Mouse (Mus musculus) liver (tissue): ENCODE measurements at regions not wholly inside any gene's neighbourhood (a gene's known extent, or its start where the extent isn't known, plus 50 kb on each side); places are given as distances from the start of the nearest gene placed in this dataset.

Experiments used
- DNase-seq: peaks from one replicate; pipeline ENCODE4 v3.0.0-alpha.2; 2020; ENCODE audit warnings: mixed read lengths

DNA sequence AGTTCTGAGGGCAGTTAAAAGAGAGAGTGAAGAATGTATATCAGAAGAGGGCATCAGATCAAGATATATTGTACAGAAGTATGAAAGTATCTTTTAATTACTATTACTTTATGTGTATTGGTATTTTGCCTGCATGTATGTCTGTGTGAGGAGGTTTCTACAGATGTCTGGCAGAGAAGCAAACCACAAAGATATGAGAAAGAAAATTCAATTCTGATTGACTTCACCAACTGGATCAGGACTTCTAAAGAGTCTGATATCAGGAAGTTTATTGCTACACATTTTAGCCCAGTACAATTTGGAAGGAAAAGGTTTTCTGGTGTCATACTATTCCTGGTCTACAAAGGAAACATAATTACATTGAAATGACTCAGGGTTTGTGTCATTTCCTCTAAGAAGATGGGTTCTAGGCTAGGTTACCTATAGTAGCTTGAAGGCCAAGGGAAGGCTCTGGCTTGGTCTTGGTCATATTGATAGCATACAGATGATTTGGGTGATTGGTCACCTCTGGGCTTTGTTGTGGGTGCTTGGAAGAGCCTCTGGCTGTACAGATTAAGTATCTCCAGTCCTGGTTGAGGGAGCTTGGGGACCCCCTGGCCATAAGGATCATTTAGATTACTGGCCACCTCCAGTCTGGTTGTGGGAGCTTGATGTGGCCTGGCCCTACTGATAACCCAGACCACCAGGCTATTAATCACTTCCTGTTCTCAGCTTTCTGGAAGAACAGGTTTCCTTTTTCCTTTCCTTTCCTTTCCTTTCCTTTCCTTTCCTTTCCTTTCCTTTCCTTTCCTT lies 275.1 kb upstream of the Pkn2 start:
- no peak for DNase-seq

DNA sequence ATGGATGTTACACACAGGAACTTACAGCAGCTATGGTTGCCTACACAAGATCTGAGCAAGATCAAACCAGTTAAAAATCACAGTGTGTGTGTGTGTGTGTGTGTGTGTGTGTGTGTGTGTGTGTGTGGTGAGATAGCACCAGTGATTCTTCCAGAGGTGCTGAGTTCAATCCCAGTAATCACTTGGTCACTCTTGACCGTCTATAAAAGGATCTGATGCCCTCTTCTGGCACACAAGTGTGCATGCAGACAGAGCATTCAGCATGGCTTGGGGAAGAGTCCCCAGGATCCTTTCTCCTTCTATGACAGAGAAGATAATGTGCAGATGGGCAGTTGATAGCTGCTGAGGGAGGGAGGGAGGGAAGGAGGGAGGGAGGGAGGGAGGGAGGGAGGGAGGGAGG lies 274.4 kb upstream of the Pkn2 start:
- no peak for DNase-seq

DNA sequence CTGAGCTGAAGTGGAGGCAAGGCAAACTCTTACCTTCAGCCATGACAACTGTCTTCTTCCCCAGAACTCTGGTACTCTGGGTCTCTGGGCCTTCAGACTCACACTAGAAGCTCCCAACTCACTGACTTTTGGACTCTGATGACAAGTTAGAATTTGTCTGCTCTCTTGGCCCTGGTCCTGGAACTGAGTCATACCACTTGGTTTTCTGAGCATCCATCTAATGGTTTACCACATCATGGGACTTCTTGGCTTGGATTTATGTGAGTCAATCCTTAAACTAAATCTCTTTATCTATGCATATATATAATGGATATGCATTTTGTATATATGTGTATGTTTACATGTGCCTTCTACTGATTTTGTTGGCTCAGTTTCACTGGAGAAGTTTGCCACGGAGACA lies 273.8 kb upstream of the Pkn2 start:
- DNase-seq, result no peak

DNA sequence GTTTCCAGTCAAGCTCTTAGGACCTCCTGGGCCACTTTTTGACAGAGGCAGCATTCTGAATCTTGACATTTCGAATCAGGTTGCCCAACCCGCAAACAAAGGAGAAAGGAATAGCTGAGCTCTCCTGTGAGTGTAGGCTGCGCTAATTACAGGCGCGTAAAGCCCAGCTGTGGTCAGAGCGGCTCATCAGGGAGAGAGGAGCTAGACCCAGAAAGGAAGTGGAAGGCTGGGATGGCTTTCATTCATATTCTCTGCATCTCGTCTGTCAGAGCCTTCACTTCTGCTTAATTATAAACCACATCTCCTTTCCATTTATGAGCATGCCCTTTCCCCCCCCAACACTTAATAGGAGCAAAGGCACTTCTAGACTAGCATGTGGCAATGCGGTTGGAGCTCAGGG lies 265.7 kb upstream of the Pkn2 start:
- no peak for DNase-seq

DNA sequence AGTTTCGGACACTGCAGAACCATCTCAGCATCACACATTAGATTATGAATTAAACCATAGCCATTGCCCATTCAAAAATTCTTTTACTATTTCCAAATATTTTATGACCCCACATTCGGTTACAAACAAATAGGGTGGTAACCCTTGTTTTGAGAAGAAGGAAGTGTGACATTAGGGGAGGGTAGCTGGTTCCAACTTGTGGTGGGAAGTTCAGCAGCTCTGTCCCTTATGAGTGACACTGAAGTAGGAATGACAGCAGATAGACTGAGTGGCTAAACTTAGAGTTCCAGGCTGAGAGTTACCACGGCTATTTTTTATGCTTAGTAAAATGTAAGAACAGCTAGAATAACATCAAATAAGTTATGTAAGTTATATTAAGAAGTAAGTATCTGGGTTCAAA lies 257.1 kb upstream of the Pkn2 start:
- DNase-seq, result no peak

DNA sequence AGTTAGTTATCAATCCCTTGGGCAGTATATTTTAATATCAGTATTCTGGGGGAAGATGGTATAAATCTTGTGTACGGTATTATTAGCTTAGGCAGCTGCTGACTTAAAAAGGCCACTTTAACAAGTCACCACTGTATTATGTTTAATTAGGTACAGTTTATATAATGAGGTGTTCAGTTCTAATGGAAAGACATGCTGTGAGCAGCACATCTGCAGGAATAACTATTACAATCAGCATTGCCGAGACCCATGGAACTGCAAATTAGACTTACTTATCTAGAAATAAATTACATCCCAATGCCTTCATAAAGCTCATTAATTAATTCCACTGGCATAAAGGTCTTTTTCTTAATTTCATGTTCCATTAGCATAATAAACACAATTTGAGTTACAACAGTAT lies 252.7 kb upstream of the Pkn2 start:
- DNase-seq, result no peak

DNA sequence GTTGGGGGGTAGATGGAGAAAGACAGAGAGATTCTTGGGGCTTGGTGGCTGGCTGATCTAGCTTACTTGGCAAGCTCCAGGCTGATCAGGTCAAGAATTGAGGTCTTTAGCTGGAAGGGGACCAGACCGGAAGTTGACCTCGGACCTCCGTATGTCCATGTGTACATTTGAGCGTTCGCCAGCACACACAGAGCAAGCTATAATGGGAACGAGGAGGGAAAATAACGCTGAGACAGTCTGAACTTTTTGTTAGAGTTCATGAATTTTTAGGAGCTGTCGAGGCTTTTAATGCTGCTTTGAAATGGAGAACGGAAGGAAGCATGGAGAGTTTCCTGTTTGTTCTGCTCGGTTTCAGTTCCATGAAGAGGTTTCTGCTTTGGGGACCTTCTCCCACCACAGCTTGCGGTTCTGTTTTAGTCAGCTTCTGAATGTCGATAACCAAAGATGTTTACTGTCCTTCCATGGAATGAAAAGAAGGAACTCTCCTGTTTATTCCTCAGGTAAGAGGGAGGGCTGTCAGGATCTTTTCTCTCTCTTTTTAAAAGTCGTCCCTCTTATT lies 226.0 kb upstream of the Pkn2 start:
- no peak for DNase-seq

DNA sequence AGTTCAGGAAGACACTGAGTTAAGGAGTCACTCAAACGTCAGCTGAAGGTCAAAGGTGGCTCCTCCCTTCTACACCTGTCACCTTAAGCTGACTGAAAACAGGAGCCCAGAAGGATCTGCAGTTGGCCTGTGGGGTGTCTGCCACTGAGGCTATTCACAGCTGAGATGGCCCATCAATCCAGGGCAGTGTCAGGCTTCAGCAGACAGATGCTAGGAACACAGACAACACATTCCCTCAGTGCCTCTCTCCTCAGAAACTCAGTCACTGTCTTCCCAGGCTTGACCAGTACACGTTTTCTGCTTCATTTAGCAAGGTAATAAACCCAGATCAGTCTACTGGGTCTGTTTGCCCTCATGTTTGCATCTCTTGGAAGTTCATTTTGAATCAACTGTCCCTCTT lies 222.9 kb upstream of the Pkn2 start:
- DNase-seq, result no peak

DNA sequence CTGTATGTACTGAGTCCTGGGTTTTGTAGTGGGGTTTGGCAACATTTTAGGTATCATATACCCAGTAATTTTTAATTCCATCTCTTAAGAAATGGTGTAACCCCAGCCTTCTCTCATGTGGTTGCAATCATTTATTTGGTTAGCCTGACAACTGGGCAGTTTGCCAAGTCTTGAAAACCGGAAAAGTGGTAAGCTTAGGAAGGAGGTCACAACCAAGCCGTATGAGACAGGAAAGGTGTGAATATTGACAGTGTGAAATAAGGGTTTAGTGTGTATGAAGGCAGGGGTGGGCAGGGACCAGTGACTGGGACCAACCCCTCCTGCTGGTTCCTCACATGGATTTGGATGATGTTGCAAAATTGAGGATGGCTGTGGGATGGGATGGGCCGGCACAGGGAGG lies 221.5 kb upstream of the Pkn2 start:
- DNase-seq, result no peak

DNA sequence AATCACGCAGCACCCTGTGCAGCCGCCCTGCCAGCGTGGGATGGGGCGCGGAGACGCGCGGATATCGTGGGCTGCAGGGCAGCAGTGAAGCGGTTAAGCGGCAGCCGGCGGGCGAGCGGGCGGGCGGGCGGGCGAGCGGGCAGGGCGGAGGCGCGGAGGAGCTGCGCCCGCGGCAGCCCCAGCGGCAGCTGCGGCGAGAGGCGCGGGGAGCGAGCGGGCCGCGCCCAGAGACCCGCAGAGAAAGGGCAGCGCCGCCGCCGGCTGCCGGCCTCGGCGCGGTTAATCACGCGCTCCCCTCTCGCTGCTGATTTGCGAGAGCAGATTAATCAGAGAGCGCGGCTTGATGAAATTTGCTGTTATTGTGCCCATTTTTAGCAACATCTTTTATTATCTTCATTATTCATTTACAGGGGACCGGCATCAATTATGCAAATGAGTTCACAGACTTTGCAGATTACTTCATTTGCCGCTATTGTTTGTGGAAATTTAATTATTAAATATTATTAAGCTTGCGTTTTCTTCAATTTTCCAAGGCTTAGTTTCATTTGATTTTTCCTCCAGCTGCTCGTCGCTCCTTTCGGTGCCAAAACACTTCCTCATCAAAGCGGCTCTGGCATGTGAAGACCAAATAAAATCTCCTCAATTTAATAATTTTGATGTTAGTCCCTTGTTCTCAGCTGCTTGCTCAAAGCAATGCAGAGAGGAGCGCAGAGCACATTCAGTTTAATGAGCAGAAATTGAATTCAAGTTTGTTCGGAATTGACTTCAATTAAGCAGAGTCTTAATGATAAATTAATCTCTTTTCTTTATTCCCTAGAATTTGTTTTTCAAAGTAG lies 219.2 kb upstream of the Pkn2 start:
- DNase-seq, result no peak

DNA sequence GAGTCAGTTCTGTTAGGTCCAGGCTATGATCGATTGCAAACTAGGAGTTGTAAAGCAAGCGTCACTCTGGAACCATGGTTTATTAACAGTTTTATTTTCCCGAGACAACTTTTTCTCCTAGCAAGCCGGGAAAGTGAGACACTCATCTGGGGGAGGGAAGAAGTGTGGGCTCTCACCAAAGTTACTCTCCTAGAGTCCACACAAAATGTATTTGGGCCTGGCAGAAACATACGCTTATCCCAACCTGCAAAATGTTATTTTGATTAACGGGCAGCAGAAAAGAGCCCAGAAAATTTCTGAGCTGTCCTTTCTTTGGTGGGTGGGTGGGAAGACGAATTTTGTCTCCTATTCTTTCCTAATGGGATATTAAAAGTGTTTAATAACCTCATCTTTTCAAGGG lies 218.4 kb upstream of the Pkn2 start:
- no peak for DNase-seq

DNA sequence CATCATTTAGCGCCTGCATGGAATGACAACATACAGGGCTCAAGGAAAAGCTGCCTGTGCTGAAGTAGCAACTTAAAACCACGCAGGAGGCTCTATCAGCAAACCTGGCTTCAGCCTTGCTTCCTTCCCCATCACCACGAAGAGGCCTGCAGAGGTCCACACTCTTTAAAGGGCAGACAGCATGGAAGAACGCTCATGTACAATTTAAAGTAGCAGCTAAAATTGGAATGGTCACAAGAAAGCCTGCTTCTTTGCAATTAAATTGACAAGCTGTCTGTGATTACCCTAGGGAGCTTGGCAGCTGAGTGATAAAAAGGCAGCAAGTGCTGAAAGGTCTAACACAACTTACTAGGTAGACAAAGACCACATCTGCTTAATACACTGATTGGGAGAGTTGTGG lies 210.4 kb upstream of the Pkn2 start:
- DNase-seq, result no peak

DNA sequence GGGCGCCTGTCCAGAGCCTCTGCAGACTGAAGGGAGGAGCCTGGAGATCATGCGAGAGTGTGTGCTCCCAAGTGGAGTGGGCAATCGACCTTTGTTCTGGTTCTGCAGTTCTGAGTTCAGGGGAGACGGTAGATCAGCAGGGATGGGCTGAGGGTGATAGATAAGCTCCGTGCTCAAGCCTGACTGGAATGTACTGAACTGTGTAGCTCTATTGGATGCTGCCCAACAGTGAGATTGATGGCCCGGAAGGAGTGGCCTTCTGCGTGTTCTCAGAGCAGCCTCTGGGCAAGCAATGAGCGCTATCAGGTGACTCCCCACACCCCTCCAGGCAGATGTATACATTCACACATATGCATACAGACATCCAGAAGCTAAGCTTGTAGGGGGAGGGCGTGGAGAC lies 209.1 kb upstream of the Pkn2 start:
- no peak for DNase-seq

DNA sequence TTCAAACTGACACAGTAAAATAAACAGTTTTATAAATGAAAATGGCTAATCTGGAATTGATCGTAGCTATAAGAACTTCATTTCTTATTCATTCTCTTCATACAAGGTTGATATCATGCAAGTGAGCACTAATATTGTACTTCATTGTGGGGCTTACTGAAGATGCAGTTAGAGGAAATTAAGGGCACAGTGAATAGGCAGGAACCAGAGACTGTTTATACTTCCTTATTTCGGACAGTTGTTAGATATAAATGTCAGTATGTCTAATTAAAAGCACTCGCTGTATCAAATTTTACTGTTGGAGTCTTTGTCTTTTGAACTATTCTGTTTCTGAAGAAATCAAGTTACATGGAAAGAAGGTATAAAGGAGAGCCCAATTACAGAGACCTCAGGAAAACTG lies 208.5 kb upstream of the Pkn2 start:
- DNase-seq, result no peak

DNA sequence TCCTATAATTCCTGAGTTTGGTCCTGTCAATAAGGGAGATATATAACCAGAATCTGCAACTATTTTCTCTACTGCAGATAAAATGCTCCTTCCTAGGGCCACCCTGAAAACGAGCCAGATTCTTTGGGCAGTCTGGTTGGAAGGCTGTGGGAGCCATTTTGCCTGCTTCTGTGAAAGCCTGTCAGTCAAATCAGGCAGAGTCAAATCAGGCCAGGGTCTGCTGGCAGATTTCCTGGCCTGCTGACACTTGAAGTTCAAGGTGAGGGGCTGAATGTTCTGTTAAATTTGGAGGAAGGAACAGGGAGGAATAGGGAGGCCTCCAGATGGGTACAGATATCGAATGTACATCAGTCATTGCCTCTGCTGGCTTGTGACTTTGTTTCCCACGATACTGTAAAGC lies 206.0 kb upstream of the Pkn2 start:
- no peak for DNase-seq

DNA sequence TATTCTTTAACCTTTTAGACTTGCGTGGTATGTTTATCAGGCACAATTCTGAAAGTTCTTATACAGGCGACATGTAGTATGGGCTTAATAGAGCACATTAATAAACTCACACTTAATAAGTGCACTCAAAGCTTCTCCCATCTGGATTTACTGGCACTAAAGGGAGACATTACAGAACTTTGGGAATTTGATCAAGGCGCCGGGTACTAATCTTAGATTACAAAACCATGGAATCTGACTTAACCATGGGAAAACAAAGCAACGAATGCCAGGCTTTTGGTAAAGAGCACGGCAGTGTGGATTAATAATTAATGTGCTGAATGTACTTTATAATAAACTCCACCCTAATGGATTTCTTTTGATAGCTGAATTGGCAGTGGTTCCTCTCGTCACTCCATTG lies 196.5 kb upstream of the Pkn2 start:
- no peak for DNase-seq

DNA sequence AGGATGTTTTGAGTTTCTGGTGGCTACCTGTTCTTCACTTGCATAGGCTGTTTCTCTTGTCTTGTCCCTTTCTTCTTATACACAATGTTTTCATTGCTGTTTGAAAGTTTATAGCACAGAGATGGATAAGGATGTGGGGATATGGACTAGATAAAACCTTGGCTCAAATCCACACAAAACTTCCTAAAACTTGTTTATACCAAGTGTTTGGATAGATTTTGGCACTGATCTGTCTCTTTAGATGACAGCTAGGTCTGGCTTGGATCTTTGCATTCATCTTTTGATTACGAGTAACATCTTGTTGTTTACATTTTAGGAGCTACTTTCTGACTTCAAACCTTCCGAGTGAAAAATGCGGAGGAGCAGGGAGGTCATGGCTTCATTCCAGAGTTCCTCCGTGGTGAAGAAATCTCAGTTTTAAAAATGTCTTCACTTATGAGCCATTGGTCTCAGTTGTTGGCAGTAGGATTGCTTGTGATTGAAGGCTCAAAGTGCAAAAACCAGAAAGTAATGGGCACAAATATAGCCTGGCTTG lies 190.1 kb upstream of the Pkn2 start:
- no peak for DNase-seq

DNA sequence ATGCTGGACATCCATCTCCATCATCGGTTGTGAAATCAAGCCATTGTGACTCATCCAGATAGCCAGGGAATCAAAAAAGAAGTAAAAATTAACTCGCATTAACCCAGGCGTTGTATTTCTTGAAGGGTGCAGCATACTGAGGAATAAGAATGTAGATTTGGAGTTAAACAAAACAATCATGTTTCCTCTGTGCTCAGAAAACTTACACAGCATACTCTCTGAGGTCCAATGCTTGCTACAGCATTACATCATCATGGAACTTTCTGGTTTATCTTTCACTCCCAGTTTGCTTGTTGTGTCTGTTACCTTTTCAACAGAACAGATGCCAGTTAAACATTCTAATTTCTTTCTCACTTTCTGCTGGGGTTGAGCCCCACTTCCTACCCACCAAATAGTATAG lies 173.1 kb upstream of the Pkn2 start:
- no peak for DNase-seq

DNA sequence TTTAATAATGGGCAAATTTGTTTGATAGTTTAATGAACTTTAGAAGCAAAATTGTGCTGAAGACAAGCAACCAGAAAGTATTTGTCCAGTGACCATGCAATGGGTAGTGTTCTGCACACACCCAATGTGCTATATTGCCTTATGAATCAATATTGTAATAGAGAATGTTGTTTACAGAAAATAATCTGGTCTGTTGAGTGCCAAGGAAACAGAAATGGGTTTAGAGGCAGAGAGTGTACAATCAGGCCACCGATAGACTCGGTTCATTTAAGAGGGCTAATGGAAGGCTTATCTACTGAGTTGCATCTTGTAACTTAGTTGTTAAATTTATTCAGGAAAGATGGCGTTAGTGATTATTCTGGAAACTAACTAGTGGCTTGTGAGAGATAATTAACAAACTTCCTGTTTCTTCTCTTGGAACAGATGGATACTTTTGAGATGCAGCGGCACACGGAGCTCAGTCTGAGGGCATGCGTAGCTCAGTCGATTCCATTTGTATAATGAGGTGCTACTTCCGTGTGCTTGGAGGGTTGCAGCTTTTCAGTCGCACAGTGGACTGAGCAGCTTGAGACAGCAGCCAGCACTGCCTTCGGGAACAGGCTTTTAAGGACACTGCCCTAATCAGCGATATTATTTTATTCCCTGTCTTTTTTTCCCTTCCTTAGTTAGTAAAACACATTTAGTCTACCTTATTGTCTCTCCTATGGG lies 171.6 kb upstream of the Pkn2 start:
- no peak for DNase-seq

DNA sequence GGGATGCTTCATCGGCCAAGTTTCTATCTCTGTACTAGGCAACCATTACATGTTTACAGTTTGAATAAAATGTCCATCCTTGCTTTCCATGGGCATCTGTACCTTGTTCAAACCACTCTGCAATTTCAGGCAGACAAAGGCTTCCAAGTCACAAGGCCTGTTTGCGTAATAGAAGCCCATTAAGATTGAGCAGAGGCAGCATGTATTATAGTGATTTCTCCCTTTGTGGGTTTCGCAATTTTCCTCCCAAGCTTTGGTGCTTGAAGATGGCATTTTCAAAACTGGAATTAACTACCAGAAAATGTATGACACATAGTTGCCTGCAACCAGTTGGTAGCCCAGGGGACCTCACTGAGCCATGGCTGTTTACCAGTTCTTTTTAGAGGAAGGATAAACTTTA lies 158.9 kb upstream of the Pkn2 start:
- no peak for DNase-seq

DNA sequence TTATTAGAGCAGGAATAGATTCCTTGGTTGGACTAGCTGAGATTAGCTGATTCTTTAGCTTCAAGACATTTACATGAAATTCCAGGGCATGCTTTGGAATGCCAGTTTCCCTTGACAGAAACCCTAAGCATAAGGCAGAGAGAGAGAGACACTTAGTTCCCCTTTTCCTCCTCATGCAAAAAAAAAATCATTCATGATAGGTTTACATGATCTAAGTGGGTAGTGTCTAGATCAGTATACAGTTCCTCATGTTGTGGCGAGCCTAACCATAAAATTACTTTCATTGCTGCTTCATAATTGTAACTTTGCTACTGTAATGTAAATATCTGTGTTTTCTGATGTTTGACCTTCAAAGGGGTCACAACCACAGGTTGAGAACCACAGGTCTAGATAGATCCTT lies 154.3 kb upstream of the Pkn2 start:
- DNase-seq, result no peak

DNA sequence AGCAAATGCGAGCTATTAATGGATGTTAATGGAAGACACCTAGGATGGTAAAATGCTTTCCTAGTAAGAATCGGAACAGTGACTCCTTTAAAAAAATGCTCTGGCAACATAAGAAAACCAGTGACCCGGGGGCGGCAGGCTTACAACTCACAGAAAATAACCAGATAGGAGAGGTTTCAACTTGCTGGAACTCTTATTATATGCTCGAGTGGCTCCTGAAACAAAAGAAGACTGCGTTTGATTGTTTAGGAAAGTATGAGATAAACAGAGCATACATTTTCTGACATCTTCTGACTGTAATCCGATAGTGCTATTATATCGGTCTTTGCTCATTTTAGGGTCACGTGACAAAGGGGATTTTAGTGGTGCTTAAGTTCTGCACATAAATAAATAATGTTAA lies 152.8 kb upstream of the Pkn2 start:
- no peak for DNase-seq

DNA sequence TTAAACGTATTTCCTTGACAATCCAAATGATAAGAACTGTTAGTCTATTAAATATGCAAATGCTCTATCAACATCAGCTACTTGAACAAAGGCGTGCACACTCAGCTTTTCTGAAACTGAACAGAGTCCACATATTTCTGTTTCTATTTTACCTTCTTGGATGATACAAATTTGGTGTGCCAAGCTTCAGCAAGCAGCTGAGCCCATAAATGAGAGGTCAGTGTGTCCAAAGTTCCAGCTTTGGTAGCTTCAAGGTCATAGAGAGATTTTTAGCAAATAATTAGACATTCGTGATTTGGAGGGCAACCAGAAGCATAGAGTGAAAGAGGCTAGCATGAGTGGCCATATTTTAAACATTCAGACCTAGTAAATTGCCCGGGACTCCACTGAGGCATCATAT lies 140.7 kb upstream of the Pkn2 start:
- no peak for DNase-seq
